Mouse (Mus musculus): ENCODE data around the gene Eno3.

Gene Eno3

DNA sequence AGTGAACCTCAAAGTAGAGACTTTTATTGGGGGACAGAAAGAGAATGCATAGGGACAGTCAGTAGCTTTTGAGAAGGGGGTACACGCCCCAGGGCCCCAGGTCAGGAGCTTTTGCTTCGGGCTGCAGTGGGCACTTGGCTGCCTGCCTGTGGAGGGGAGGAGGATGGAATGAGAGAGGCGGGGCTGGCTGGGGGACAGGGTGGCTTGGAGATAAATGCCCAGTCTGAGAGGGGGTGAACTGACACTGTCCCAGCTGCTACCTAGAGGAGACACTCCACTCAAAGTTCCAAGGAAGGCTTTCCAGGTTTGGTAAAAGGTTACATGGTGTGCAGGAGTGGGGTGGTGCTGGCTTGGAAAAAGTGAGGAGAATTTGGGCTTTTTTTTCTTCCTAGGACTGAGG is at the start of gene Eno3:
TSS of gene Eno3 (plus strand) at position 239 of the 400 bp plus-strand sequence.
- in situ Hi-C loops (cut with MboI; ENCODE audit: low sequenced_read_pairs) = no loop called here

DNA sequence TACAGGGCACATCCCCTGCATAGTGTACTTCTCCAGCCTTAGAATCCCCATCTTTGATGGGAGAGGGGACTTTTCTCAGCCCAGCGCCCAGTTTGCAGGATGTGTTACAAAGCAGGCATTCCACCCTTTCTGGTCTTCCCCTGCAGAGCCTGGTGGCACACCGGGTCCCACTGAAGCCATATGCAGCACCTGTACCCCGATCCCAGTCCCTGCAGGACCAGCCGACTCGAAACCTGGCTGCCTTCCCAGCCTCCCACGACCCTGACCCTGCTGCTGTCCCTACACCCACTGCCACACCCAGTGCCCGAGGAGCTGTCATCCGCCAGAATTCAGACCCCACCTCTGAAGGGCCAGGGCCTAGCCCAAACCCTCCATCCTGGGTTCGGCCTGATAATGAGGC is 49.4 kb upstream of the Eno3 start:
- in situ Hi-C loops (cut with MboI; ENCODE audit: low sequenced_read_pairs) = loop anchor here (5.0 to 10.0 kb wide), 2 partner anchors 90 to 193 kb away; partner anchors contain the start of genes Gltpd2 and Pelp1

DNA sequence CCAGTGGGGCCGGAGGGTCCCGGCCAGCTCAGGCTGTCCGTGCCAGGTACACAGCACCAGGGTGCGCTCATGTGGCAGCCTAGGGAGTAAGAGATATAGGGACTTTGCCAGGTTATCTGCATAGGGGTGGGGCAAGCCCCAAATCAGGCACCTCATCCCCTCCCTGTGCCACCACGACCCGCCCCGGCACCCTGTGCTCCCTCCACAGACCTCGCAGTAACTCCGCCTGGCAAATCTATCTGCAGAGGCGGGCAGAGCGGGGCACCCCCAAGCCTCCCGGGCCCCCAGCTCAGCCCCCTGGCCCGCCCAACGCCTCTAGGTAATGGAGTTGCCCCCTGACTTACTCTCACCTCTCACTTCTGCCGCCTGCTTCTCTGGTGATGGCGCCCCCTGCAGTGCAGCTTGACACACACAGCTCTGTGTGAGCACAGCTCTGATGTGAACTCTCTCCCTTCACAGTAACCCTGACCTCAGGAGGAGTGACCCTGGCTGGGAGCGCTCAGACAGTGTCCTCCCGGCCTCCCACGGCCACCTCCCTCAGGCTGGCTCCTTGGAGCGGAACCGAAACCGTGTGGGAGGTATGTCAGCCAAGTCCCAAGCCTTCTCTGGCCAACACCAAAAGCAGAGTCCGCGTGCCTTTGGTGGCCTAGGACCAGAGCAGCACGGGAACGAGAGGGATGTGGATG is 48.5 kb upstream of the Eno3 start:
- in situ Hi-C loops (cut with MboI; ENCODE audit: low sequenced_read_pairs) = loop anchor here (5.0 to 10.0 kb wide), 2 partner anchors 91 to 194 kb away; partner anchors contain the start of genes Gltpd2 and Pelp1

- in situ Hi-C loops (cut with MboI; ENCODE audit: low sequenced_read_pairs) = no loop called here
These were observed 46.2 kb upstream of the Eno3 start for GRCm38 (mm10) chr11:70610752-70611151.

DNA sequence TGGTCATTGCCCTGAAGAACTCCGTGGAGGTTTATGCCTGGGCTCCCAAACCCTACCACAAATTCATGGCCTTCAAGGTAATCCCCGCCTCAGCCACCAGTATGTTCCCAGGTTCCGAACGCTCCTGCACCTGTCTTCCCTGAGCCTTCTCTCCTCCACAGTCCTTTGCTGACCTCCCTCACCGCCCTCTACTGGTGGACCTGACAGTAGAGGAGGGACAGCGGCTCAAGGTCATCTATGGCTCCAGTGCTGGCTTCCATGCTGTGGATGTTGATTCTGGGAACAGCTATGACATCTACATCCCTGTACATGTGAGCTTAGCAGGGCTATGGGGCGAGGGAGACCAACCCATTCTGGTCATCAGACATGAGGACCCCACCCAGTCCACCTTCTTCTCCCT is 44.5 kb upstream of the Eno3 start:
- in situ Hi-C loops (cut with MboI; ENCODE audit: low sequenced_read_pairs) = no loop called here

DNA sequence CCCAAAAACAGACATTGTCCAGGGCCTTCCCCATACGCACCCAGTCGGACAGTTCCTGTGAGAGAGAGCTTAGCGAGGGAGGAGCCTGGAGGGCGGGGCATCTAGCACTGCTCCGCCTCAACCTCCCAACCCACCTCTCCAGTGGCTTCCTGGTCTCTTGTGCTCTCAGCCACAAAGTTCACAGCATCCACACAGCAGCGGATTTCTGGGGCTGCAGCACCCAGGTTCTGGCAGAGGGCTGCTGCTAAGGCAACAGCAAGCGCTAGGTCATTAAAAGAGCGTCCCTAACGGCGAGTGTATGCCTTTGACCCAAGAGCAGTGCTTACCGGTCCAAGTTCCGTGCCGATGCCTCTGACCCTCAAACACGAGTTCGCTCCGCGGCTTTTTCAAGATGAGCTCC is 41.9 kb upstream of the Eno3 start:
- in situ Hi-C loops (cut with MboI; ENCODE audit: low sequenced_read_pairs) = no loop called here

DNA sequence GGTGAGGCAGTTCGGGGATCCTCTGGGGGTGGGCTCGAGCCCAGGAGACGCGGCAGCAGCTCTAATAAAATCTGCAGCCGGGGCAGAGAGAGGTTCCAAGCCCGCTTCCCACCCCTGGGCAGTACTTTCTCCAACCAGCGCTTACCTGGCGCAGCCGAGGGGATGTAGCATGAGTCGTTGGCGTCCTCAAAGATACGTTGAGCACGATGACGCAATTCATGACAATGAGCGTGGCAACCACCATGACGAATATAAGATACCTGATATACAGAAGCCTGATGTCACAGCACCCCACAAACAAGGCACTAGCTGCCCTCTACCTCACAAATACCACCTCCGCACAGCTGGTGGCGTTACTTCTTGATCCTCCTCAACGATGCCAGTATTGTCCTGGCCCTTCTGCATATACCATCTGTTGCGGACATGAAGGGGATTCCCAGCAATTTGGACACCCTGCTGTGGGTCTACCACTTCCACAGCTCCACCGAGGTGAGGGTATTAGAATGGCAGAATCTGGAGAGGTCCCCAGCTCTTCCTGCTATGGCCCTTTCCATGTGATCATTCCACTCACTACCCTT is 41.4 kb upstream of the Eno3 start, which contains the start of gene 4930544D05Rik:
TSS of gene 4930544D05Rik (plus strand) at position 333 of the 578 bp plus-strand sequence.
- in situ Hi-C loops (cut with MboI; ENCODE audit: low sequenced_read_pairs) = no loop called here

- in situ Hi-C loops (cut with MboI; ENCODE audit: low sequenced_read_pairs) = no loop called here
These were observed 37.9 kb upstream of the Eno3 start, which contains the start of gene Chrne for GRCm38 (mm10) chr11:70619101-70619500. Gene Chrne (minus strand): TSS chr11:70619216.

DNA sequence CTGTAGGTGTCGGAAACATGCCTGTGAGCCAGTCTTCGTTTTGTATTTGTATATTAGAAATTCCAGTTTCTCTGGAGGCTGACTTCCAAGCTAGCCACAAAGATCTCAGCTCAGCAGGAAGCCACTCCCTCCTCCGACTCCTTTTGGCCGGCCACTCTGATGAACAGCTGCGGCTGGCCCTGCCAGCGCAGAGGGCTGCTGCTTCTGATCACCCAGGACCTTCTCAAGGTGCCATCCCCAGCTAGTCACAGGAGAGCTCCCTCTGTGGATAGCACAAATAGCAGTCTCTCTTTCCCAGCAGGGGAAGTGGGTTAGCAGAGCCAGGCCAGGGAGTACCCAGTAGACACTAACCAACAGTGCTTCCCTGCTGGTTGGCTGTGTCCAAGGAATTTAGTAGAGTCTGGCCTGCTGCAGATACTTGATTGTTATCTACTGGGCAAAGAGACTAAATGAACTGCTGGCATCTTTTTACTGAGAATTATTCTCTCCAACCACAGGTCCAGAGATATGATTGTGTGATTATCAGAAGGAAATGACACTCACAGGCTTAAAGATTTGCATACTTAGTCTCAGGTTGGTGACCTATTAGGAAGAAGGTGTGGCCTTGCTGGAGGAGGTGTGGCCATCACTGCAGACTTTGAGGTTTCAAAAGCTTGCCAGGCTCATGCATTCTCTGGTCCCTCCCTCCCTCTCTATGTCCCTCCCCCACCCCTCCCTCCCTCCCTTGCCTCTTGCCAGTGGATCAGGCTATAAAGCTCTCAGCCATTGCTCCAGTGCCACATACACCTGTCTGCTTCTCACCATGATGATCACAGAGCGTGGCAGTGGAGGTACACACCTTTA is 34.8 kb upstream of the Eno3 start:
- in situ Hi-C loops (cut with MboI; ENCODE audit: low sequenced_read_pairs) = no loop called here

GRCm38 (mm10) chr11:70623053-70623742 is 33.8 kb upstream of the Eno3 start:
- in situ Hi-C loops (cut with MboI; ENCODE audit: low sequenced_read_pairs) = no loop called here

DNA sequence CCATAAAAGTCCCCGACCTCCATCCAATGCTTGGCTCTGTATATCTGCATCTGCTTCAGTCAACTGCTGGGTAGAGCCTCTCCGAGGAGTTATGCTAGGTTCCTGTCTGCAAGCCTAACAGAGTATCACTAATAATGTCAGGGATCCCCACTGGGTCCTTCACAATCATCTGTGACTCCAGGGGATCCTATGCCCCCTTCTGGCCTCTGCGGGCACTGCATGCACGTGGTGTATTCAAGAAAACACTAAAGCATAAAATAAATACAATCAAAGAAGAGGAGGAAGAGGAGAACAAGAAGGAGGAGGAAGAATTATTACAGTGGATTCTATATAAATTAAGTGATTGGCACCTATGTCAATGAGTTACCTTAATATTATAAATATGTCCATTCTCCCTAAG is 31.5 kb upstream of the Eno3 start:
- in situ Hi-C loops (cut with MboI; ENCODE audit: low sequenced_read_pairs) = no loop called here

DNA sequence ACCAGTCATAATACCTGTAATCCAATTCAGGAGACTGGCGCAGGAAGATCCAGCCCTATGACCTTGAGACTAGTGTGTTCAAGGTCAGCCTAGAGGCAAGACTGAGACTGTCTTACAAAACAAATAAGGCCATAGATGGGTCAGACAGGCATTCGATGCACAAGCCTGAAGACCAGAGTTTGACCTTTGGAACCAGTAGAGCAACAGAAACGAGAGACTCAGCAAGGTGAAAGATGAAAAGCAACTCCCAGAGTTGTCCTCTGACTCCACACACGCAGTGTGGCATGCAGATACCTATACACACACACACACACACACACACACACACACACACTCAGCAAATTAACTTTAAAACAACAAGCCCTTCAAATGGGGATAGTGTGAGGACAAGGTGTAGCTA is 30.1 kb upstream of the Eno3 start:
- in situ Hi-C loops (cut with MboI; ENCODE audit: low sequenced_read_pairs) = no loop called here

DNA sequence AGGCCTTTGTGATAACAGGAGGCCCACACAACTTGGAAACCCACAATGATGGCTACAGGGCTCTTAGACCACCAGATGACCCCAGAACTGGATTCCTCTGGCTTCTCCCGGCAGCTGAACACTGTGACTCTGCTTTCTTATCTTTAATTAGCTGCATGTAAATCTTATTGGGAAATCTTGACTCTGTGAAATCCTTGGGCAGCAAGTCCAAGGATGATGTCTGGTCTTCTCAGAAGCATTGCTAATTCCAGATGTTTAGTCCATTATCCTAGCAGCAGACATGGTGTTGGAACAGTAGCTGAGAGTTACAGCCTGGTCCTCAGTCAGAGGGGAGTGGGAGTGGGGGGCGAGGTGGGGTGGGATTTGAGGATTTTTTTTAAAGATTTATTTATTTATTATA is 28.6 kb upstream of the Eno3 start:
- in situ Hi-C loops (cut with MboI; ENCODE audit: low sequenced_read_pairs) = no loop called here

- in situ Hi-C loops (cut with MboI; ENCODE audit: low sequenced_read_pairs) = no loop called here
These were observed 27.4 kb upstream of the Eno3 start for GRCm38 (mm10) chr11:70629557-70629956.

DNA sequence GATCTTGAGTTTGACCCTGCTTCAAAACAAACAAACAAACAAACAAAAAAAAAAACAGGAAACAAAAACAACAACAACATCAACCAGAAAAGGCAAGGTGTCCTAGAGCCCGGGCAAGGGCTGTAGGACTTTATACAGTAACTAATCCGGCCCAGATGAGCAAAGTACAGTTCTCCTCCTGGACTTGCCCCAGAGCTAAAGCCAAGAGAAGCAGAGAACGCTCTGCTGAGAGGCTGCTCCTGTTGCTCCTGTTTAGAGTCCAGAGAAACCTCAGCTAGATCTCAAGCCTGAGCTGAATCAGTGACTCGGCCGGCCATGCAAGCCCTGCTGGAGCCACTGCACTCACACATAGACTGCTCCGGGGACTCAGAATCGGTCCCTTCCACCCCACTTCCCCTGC is 26.9 kb upstream of the Eno3 start:
- in situ Hi-C loops (cut with MboI; ENCODE audit: low sequenced_read_pairs) = no loop called here

GRCm38 (mm10) chr11:70635601-70636000 is 21.4 kb upstream of the Eno3 start:
- in situ Hi-C loops (cut with MboI; ENCODE audit: low sequenced_read_pairs) = no loop called here

DNA sequence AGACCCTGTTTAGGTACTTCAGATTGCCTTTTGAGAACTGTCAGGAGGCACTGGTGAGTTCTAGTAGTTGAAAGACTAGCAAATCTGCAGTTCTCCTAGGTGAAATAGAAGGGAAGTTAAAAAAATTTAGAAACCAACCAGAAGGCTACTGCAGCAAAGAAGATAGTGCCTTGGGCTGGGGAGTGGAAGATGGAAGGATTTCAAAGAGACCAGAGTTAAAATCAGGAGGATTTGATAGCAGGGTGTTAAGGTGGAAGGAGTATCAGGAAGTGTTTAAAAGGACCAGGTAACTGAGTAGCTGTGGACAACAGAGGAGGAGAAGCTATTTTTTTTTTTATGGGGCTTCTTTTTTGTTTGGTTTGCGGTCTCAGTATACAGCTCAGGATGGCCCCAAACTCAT is 19.2 kb upstream of the Eno3 start:
- in situ Hi-C loops (cut with MboI; ENCODE audit: low sequenced_read_pairs) = no loop called here

DNA sequence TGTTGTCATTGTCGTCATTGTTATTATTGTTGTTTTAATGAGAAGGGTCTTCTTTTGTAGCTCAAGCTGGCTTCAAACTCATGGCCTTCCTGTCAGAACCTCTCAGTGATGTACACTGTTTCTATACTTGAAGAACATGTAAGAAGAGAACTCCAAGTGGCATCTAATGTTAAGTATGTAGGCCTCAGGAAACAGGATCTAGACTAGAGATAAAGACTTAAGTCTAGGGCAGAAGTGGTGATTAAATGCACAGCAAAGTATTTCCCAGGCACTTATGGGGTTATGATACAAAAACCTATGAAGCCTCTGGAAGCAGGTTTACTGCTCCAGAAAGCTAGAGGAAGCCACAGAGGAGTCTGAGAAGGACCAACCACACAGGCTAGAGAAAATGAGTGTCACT is 18.7 kb upstream of the Eno3 start:
- in situ Hi-C loops (cut with MboI; ENCODE audit: low sequenced_read_pairs) = no loop called here

- in situ Hi-C loops (cut with MboI; ENCODE audit: low sequenced_read_pairs) = no loop called here
These were observed 18.2 kb upstream of the Eno3 start, which contains the start of gene Gp1ba for GRCm38 (mm10) chr11:70638714-70639278. Gene Gp1ba (plus strand): TSS chr11:70639122.

GRCm38 (mm10) chr11:70639976-70640375 is 17.0 kb upstream of the Eno3 start:
- in situ Hi-C loops (cut with MboI; ENCODE audit: low sequenced_read_pairs) = no loop called here

DNA sequence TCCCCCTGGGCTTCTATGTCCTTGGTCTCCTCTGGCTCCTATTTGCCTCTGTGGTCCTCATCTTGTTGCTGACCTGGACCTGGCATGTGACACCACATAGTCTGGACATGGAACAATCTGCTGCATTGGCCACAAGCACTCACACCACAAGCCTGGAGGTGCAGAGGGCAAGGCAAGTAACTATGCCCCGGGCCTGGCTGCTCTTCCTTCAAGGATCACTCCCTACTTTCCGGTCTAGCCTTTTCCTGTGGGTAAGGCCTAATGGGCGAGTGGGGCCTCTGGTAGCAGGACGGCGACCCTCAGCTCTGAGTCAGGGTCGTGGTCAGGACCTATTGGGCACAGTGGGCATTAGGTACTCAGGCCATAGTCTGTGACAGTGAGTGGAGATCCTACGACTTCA is 15.8 kb upstream of the Eno3 start:
- in situ Hi-C loops (cut with MboI; ENCODE audit: low sequenced_read_pairs) = no loop called here
